Mouse (Mus musculus): Measurements from ENCODE around the gene Gpr18.

DNA sequence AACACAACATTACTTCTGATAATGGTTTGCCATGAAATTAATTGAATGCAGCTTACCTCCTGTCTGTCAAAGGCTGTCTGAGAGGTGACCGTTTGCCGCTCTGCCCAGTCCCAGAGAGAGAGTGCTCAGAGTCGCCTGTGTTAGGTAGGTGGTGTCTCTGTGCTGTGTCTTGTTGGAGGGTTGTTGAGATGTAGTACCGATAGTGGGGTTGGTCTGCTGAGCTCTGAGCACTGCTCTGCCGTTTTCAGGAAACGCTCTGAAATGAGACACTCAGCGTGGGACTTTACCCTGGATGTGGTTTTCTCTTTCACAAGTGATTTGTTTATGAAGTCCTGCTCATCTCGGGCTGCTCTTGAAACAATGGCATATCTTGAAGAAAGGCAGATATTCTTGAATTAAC, at the start of gene Gpr18:
- TF ChIP-seq CTCF (IDR thresholded peaks at IDR 0.05; ENCODE audit: borderline replicate concordance, extremely low read depth, insufficient read depth, insufficient read length) (no peak), POLR2A (IDR thresholded peaks at IDR 0.05; ENCODE audit: borderline replicate concordance, extremely low read depth, insufficient read depth, insufficient read length, poor library complexity, severe bottlenecking) (no peak)

All from brain, embryonic 14.5 days (tissue).